Mouse (Mus musculus): ENCODE data around the gene Gm11168. TPM values are rescaled to one million over a fixed set of nuclear protein-coding genes. Genes with fewer than 3 reads are reported as not detected.
"Not testable (repeated sequence)": the region's sequence is repeated elsewhere in the genome, so short reads cannot be mapped to it uniquely, and the experiment has no call there.

Gene Gm11168
- total RNA-seq (2015) (0.38 TPM in 1 of 2 replicates, not detected in the other), total RNA-seq (2017) (not detected in 2 replicates)

DNA sequence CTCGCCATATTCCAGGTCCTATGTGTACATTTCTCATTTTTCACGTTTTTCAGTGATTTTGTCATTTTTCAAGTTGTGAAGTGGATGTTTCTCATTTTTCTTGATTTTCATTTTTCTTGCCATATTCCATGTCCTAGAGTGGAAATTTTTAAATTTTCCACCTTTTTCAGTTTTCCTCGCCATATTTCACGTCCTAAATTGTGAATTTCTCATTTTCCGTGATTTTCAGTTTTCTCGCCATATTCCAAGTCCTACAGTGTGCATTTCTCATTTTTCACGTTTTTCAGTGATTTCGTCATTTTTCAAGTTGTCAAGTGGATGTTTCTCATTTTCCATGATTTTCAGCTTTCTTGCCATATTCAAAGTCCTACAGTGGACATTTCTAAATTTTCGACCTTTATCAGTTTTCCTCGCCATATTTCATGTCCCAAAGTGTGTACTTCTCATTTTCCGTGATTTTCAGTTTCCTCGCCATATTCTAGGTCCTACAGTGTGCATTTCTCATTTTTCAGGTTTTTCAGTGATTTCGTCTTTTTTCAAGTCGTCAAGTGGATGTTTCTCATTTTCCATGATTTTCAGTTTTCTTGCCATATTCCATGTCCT, at the start of gene Gm11168:
TSS of gene Gm11168 (plus strand) at position 553 of the 603 bp plus-strand sequence.
- not testable (repeated sequence) for ATAC-seq (ENCODE audit: poor library complexity, severe bottlenecking)

DNA sequence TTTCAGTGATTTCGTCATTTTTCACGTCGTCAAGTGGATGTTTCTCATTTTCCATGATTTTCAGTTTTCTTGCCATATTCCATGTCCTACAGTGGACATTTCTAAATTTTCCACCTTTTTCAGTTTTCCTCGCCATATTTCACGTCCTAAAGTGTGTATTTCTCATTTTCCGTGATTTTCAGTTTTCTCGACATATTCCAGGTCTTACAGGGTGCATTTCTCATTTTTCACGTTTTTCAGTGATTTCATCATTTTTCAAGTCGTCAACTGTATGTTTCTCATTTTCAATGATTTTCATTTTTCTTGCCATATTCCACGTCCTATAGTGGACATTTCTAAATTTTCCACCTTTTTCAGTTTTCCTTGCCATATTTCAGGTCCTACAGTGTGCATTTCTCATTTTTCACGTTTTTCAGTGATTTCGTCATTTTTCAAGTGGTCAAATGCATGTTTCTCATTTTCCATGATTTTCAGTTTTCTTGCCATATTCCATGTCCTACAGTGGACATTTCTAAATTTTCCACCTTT, 2.6 kb upstream of the Gm11168 start, which contains the start of gene Gm10722:
TSS of gene Gm10722 (plus strand) at position 478 of the 528 bp plus-strand sequence.
- not testable (repeated sequence) for ATAC-seq (ENCODE audit: poor library complexity, severe bottlenecking)

DNA sequence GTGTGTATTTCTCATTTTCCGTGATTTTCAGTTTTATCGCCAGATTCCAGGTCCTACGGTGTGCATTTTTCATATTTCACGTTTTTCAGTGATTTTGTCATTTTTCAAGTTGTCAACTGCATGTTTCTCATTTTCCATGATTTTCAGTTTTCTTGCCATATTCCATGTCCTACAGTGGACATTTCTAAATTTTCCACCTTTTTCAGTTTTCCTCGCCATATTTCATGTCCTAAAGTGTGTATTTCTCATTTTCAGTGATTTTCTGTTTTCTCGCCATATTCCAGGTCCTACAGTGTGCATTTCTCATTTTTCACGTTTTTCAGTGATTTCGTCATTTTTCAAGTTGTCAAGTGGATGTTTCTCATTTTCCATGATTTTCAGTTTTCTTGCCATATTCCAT, 2.1 kb upstream of the Gm11168 start:
- not testable (repeated sequence) for ATAC-seq (ENCODE audit: poor library complexity, severe bottlenecking)

DNA sequence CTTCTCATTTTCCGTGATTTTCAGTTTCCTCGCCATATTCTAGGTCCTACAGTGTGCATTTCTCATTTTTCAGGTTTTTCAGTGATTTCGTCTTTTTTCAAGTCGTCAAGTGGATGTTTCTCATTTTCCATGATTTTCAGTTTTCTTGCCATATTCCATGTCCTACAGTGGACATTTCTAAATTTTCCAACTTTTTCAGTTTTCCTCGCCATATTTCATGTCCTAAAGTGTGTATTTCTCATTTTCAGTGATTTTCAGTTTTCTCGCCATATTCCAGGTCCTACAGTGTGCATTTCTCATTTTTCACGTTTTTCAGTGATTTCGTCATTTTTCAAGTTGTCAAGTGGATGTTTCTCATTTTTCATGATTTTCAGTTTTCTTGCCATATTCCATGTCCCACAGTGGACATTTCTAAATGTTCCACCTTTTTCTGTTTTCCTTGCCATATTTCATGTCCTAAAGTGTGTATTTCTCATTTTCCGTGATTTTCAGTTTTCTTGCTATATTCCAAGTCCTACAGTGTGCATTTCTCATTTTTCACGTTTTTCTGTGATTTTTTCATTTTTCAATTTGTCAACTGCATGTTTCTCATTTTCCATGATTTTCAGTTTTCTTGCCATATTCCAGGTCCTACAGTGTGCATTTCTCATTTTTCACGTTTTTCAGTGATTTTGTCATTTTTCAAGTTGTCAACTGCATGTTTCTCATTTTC, 1.0 kb upstream of the Gm11168 start:
- peak; percentile 37 for ATAC-seq (ENCODE audit: poor library complexity, severe bottlenecking)

DNA sequence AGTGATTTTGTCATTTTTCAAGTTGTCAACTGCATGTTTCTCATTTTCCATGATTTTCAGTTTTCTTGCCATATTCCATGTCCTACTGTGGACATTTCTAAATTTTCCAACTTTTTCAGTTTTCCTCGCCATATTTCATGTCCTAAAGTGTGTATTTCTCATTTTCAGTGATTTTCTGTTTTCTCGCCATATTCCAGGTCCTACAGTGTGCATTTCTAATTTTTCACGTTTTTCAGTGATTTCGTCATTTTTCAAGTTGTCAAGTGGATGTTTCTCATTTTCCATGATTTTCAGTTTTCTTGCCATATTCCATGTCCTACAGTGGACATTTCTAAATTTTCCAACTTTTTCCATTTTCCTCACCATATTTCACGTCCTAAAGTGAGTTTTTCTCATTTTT, 3.0 kb downstream of the Gm11168 start:
- ATAC-seq (ENCODE audit: poor library complexity, severe bottlenecking): peak; percentile 31; the same call in 1 of the 2 replicates

DNA sequence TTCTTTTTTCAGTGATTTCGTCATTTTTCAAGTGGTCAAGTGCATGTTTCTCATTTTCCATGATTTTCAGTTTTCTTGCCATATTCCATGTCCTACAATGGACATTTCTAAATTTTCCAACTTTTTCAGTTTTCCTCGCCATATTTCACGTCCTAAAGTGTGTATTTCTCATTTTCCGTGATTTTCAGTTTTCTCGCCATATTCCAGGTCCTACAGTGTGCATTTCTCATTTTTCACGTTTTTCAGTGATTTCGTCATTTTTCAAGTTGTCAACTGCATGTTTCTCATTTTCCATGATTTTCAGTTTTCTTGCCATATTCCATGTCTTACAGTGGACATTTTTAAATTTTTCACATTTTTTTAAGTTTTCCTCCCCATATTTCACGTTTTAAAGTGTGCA, 3.5 kb downstream of the Gm11168 start:
- not testable (repeated sequence) for ATAC-seq (ENCODE audit: poor library complexity, severe bottlenecking)

DNA sequence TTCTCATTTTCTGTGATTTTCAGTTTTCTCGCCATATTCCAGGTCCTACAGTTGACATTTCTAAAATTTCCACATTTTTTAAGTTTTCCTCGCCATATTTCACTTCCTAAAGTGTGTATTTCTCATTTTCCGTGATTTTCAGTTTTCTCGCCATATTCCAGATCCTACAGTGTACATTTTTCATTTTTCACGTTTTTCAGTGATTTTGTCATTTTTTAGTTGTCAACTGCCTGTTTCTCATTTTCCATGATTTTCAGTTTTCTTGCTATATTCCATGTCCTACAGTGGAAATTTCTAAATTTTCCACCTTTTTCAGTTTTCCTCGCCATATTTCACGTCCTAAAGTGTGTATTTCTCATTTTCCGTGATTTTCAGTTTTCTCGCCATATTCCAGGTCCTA, 4.1 kb downstream of the Gm11168 start:
- peak; percentile 17; the same call in 1 of the 2 replicates for ATAC-seq (ENCODE audit: poor library complexity, severe bottlenecking)

DNA sequence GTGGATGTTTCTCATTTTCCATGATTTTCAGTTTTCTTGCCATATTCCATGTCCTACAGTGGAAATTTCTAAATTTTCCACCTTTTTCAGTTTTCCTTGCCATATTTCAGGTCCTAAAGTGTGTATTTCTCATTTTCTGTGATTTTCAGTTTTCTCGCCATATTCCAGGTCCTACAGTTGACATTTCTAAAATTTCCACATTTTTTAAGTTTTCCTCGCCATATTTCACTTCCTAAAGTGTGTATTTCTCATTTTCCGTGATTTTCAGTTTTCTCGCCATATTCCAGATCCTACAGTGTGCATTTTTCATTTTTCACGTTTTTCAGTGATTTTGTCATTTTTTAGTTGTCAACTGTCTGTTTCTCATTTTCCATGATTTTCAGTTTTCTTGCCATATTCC, 6.2 kb downstream of the Gm11168 start:
- ATAC-seq (ENCODE audit: poor library complexity, severe bottlenecking): peak; percentile 25

DNA sequence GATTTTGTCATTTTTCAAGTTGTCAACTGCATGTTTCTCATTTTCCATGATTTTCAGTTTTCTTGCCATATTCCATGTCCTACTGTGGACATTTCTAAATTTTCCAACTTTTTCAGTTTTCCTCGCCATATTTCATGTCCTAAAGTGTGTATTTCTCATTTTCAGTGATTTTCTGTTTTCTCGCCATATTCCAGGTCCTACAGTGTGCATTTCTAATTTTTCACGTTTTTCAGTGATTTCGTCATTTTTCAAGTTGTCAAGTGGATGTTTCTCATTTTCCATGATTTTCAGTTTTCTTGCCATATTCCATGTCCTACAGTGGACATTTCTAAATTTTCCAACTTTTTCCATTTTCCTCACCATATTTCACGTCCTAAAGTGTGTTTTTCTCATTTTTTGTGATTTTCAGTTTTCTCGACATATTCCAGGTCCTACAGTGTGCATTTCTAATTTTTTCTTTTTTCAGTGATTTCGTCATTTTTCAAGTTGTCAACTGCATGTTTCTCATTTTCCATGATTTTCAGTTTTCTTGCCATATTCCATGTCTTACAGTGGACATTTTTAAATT, 9.0 kb downstream of the Gm11168 start:
- peak; percentile 44 for ATAC-seq (ENCODE audit: poor library complexity, severe bottlenecking)

DNA sequence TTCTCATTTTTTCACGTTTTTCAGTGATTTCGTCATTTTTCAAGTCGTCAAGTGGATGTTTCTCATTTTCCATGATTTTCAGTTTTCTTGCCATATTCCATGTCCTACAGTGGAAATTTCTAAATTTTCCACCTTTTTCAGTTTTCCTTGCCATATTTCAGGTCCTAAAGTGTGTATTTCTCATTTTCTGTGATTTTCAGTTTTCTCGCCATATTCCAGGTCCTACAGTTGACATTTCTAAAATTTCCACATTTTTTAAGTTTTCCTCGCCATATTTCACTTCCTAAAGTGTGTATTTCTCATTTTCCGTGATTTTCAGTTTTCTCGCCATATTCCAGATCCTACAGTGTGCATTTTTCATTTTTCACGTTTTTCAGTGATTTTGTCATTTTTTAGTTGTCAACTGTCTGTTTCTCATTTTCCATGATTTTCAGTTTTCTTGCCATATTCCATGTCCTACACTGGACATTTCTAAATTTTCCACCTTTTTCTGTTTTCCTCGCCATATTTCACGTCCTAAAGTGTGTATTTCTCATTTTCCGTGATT, 9.7 kb downstream of the Gm11168 start, which contains the start of gene Gm10721:
TSS of gene Gm10721 (plus strand) at position 408 of the 547 bp plus-strand sequence.
- ATAC-seq (ENCODE audit: poor library complexity, severe bottlenecking): peak; percentile 34

DNA sequence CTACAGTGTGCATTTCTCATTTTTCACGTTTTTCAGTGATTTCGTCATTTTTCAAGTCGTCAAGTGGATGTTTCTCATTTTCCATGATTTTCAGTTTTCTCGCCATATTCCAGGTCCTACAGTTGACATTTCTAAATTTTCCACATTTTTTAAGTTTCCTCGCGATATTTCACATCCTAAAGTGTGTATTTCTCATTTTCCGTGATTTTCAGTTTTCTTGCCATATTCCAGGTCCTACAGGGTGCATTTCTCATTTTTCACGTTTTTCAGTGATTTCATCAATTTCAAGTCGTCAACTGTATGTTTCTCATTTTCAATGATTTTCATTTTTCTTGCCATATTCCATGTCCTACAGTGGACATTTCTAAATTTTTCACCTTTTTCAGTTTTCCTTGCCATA, 12.2 kb downstream of the Gm11168 start, which contains the start of gene Gm10720:
TSS of gene Gm10720 (plus strand) at position 301 of the 400 bp plus-strand sequence.
- ATAC-seq (ENCODE audit: poor library complexity, severe bottlenecking): not testable (repeated sequence)

DNA sequence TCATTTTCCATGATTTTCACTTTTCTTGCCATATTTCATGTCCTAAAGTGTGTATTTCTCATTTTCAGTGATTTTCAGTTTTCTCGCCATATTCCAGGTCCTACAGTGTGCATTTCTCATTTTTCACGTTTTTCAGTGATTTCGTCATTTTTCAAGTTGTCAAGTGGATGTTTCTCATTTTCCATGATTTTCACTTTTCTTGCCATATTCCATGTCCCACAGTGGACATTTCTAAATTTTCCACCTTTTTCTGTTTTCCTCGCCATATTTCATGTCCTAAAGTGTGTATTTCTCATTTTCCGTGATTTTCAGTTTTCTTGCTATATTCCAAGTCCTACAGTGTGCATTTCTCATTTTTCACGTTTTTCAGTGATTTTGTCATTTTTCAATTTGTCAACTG, 12.8 kb downstream of the Gm11168 start:
- not testable (repeated sequence) for ATAC-seq (ENCODE audit: poor library complexity, severe bottlenecking)

DNA sequence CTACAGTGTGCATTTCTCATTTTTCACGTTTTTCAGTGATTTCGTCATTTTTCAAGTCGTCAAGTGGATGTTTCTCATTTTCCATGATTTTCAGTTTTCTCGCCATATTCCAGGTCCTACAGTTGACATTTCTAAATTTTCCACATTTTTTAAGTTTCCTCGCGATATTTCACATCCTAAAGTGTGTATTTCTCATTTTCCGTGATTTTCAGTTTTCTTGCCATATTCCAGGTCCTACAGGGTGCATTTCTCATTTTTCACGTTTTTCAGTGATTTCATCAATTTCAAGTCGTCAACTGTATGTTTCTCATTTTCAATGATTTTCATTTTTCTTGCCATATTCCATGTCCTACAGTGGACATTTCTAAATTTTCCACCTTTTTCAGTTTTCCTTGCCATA, 14.0 kb downstream of the Gm11168 start, which contains the start of gene Gm10719:
TSS of gene Gm10719 (plus strand) at position 301 of the 400 bp plus-strand sequence.
- not testable (repeated sequence) for ATAC-seq (ENCODE audit: poor library complexity, severe bottlenecking)

DNA sequence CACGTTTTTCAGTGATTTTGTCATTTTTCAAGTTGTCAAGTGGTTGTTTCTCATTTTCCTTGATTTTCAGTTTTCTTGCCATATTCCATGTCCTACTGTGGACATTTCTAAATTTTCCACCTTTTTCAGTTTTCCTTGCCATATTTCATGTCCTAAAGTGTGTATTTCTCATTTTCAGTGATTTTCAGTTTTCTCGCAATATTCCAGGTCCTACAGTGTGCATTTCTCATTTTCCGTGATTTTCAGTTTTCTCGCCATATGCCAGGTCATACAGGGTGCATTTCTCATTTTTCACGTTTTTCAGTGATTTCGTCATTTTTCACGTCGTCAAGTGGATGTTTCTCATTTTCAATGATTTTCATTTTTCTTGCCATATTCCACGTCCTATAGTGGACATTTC, 15.8 kb downstream of the Gm11168 start:
- ATAC-seq (ENCODE audit: poor library complexity, severe bottlenecking): not testable (repeated sequence)

DNA sequence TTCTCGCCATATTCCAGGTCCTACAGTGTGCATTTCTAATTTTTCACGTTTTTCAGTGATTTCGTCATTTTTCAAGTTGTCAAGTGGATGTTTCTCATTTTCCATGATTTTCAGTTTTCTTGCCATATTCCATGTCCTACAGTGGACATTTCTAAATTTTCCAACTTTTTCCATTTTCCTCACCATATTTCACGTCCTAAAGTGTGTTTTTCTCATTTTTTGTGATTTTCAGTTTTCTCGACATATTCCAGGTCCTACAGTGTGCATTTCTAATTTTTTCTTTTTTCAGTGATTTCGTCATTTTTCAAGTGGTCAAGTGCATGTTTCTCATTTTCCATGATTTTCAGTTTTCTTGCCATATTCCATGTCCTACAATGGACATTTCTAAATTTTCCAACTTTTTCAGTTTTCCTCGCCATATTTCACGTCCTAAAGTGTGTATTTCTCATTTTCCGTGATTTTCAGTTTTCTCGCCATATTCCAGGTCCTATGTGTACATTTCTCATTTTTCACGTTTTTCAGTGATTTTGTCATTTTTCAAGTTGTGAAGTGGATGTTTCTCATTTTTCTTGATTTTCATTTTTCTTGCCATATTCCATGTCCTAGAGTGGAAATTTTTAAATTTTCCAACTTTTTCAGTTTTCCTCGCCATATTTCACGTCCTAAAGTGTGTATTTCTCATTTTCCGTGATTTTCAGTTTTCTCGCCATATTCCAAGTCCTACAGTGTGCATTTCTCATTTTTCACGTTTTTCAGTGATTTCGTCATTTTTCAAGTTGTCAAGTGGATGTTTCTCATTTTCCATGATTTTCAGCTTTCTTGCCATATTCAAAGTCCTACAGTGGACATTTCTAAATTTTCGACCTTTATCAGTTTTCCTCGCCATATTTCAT, 16.9 kb downstream of the Gm11168 start:
- ATAC-seq (ENCODE audit: poor library complexity, severe bottlenecking): peak; percentile 31

DNA sequence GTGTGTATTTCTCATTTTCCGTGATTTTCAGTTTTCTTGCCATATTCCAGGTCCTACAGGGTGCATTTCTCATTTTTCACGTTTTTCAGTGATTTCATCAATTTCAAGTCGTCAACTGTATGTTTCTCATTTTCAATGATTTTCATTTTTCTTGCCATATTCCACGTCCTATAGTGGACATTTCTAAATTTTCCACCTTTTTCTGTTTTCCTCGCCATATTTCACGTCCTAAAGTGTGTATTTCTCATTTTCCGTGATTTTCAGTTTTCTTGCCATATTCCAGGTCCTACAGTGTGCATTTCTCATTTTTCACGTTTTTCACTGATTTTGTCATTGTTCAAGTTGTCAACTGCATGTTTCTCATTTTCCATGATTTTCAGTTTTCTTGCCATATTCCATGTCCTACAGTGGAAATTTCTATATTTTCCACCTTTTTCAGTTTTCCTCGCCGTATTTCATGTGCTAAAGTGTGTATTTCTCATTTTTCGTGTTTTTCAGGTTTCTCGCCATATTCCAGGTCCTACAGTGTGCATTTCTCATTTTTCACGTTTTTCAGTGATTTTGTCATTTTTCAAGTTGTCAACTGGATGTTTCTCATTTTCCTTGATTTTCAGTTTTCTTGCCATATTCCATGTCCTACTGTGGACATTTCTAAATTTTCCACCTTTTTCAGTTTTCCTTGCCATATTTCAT, 19.3 kb downstream of the Gm11168 start:
- ATAC-seq (ENCODE audit: poor library complexity, severe bottlenecking): not testable (repeated sequence)

DNA sequence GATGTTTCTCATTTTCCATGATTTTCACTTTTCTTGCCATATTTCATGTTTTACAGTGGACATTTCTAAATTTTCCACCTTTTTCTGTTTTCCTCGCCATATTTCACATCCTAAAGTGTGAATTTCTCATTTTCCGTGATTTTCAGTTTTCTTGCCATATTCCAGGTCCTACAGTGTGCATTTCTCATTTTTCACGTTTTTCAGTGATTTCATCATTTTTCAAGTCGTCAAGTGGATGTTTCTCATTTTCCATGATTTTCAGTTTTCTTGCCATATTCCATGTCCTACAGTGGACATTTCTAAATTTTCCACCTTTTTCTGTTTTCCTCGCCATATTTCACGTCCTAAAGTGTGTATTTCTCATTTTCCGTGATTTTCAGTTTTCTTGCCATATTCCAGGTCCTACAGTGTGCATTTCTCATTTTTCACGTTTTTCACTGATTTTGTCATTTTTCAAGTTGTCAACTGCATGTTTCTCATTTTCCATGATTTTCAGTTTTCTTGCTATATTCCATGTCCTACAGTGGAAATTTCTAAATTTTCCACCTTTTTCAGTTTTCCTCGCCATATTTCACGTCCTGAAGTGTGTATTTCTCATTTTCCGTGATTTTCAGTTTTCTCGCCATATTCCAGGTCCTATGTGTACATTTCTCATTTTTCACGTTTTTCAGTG, 20.3 kb downstream of the Gm11168 start, which contains the start of gene Gm10718:
TSS of gene Gm10718 (plus strand) at position 236 of the 673 bp plus-strand sequence.
- not testable (repeated sequence) for ATAC-seq (ENCODE audit: poor library complexity, severe bottlenecking)

DNA sequence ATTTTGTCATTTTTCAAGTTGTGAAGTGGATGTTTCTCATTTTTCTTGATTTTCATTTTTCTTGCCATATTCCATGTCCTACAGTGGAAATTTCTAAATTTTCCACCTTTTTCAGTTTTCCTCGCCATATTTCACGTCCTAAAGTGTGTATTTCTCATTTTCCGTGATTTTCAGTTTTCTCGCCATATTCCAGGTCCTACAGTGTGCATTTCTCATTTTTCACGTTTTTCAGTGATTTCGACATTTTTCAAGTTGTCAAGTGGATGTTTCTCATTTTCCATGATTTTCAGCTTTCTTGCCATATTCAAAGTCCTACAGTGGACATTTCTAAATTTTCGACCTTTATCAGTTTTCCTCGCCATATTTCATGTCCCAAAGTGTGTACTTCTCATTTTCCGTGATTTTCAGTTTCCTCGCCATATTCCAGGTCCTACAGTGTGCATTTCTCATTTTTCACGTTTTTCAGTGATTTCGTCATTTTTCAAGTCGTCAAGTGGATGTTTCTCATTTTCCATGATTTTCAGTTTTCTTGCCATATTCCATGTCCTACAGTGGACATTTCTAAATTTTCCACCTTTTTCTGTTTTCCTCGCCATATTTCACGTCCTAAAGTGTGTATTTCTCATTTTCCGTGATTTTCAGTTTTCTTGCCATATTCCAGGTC, 21.0 kb downstream of the Gm11168 start:
- not testable (repeated sequence) for ATAC-seq (ENCODE audit: poor library complexity, severe bottlenecking)

Measured in megakaryocyte, adult 5-6 weeks (primary cell).